Mouse (Mus musculus): ENCODE measurements around the gene Miga2.

Gene Miga2

GRCm38 (mm10) chr2:30363773-30364650 lies at the start of gene Miga2:
Gene Miga2, plus strand, starts transcription at chr2:30364233.
- POLR2A ChIA-PET, result interaction anchor here (0.5 to 3.9 kb wide), 85 partner anchors 8 to 621 kb away, joined by 3 to 21 read pairs (median 4); partner anchors contain the start of genes Crat (in 3 of the 4), Dolpp1 (in 3 of the 4), Ptpa (in 3 of the 4) and Endog (in 1 of the 4)
- CTCF ChIA-PET, result interaction anchor here (0.5 to 1.8 kb wide), 29 partner anchors 10 to 565 kb away, joined by 3 to 11 read pairs (median 4); partner anchors contain the start of genes Crat (in 1 of the 4), Dolpp1 (in 1 of the 4), Ier5l (in 1 of the 4) and Ptges (in 1 of the 4)

DNA sequence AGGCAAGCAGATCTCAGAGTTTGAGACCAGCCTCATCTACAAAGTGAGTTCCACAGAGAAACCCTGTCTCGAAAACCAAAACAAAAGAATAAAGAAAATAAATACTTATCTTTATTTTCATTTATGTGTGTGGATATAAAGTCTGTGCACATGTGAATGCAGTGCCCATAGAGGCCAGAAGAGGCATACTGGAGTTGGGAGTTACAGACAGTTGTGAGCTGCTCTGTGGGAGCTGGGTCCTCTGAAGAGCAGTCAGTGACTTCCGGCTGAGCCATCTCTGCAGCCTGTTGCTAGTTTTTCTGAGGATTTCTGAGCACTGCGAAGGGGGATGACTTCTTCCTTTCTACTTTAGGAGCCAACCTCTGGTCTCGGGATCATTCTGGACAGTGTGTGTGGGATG lies 47.9 kb upstream of the Miga2 start:
- POLR2A ChIA-PET, result interaction anchor here in 3 of 4 experiments (0.5 to 2.8 kb wide), 15 partner anchors 9 to 240 kb away, joined by 3 to 10 read pairs (median 3); partner anchors contain the start of genes Dolpp1 (in 1 of the 3) and Endog (in 1 of the 3)
- CTCF ChIA-PET, result interaction anchor here (0.5 to 1.3 kb wide), 12 partner anchors 11 to 274 kb away, joined by 3 to 7 read pairs (median 3); partner anchors contain the start of gene Miga2 (in 1 of the 4)

DNA sequence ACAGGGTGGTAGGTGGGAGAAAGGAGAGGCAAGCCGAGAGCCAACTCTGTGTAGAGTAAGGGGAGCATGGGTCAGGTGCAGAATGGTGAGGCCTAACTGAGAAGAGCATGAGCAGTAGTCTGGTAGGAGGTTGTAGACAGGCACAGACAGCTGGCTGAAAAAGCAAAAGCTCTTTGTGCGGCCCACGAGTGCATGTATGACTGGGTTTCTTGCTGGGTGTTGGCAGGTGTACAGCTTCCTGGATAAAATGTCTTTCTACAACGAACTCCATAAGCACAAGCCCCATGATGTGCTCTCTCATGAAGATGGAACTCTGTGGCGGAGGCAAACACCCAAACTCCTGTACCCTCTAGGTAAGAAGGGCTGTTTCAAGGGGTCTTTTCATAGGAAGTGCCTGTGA lies 47.1 kb upstream of the Miga2 start:
- POLR2A ChIA-PET, result interaction anchor here in 2 of 4 experiments (0.9 to 2.8 kb wide), 7 partner anchors 11 to 131 kb away, joined by 3 to 10 read pairs (median 4); partner anchors contain the start of gene Dolpp1 (in 1 of the 2)
- CTCF ChIA-PET, result no interaction called here

DNA sequence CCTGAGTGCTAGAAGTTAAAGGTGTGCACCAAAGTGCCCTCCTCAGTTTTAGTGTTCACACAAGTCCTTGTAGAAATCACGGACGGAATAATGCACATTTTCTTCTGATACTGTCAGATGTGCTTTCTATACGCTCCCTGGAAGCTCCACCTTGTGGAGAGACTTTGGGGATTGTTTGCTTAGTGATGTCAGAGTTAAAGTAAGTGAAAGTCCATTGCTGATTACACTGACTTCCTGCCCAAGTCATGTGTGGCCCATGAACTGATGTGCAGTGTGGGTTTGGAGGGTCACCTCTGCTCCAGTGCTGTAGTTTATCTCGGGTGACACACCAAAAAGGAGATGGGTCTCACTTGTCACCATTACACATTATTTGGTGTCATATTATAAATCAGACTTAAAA lies 44.8 kb upstream of the Miga2 start:
- ChIA-PET CTCF (no interaction called here), POLR2A (interaction anchor here in 1 of 4 experiments (0.7 to 1.2 kb wide), 2 partner anchors 23 to 196 kb away, joined by 3 to 4 read pairs; no protein-coding TSS in a partner anchor)

DNA sequence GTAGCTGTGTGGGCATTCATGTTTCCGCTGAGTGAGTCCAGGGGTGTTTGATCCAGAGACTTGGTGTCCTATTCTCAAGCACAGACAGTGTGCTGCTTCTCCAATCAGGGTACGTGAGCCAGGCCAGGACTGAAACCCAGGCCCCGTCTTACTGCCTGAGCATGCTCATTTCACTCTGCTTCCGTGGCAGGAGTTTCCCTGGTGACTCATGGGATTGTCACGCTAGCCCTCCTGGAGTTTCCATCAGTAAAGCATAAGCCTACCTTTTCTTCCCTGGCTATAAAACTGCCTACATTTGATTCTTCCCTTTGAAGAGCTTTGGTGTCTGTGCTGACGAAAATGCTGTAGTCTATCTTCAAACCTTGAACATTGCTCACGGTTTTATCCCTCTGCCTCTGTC lies 40.9 kb upstream of the Miga2 start:
- ChIA-PET CTCF (interaction anchor here in 1 of 4 experiments (0.6 kb wide), 1 partner anchor 576 kb away, joined by 3 read pairs; no protein-coding TSS in a partner anchor), POLR2A (interaction anchor here in 2 of 4 experiments (0.8 to 2.5 kb wide), 13 partner anchors 10 to 93 kb away, joined by 3 to 9 read pairs (median 4); partner anchors contain the start of genes Crat (in 1 of the 2), Dolpp1 (in 1 of the 2), Miga2 (in 1 of the 2) and Ptpa (in 1 of the 2))

DNA sequence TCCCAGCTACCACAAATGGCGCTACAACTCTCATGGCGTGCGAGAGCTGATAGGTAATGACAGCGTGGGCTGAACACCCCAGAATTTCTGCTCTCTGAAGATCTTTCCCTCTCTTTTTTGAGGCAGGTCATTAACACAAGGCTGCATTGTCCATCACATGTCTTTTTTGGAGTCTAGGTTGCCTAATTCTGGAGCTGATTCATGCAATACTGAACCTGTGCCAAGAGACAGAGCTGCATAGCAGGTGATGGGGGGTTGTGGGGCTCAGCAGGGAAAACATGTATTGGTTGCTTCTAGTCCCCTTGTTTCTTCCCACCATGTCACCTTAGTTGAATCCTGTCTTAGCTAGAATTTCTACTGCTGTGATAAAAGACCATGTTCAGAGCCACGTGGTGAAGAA lies 38.7 kb upstream of the Miga2 start:
- ChIA-PET CTCF (no interaction called here), POLR2A (interaction anchor here in 2 of 4 experiments (0.6 to 3.1 kb wide), 6 partner anchors 9 to 97 kb away, joined by 3 to 22 read pairs (median 6); no protein-coding TSS in a partner anchor)

GRCm38 (mm10) chr2:30327276-30327675 lies 36.8 kb upstream of the Miga2 start:
- ChIA-PET CTCF (interaction anchor here in 1 of 4 experiments (1.5 kb wide), 1 partner anchor 9 kb away, joined by 4 read pairs; no protein-coding TSS in a partner anchor), POLR2A (interaction anchor here in 2 of 4 experiments (0.7 to 3.1 kb wide), 18 partner anchors 8 to 192 kb away, joined by 3 to 22 read pairs (median 4); partner anchors contain the start of genes Miga2 (in 2 of the 2) and Endog (in 1 of the 2))

DNA sequence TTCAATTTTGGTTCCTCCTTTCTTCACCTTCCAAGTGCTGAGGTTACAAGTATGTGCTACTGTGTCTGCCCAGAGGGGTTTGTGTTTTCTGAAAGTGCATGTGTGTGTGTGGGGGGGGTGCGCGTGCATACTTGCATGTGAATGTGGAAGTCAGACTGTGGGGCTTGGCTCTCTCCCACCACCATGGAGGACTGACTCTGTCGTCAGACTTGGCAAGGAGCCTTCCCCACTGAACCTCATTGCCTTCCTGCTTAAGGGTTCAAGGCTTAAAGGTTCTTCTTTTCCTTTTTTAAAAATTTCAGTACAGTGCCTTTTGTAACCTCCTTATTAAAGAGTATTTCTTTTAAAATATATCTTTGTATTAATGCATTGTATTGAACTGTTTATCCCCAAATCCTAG lies 35.2 kb upstream of the Miga2 start:
- POLR2A ChIA-PET, result interaction anchor here in 2 of 4 experiments (0.6 to 2.6 kb wide), 7 partner anchors 15 to 255 kb away, joined by 3 to 9 read pairs (median 4); partner anchors contain the start of gene Miga2 (in 2 of the 2)
- CTCF ChIA-PET, result no interaction called here

DNA sequence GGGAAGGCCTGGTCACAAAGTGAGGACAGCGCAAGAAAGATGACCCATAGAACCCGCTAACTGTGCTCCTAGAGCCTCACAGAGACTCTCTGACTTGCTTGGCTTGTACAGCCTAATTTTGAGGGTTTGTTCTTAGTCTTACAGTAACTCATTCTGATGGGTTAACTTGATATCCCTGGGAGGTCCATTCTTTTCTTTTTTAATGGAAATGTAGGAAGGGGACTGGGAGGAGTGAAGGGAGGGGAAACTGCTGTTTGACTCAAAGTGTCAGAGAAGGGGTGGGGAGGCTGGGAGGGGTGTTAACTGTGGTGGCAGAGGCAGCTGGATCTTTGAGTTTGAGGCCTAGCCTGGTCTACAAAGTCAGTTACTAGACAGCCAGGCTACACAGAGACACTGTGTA lies 28.7 kb upstream of the Miga2 start:
- POLR2A ChIA-PET, result interaction anchor here (0.5 to 2.8 kb wide), 32 partner anchors 8 to 259 kb away, joined by 3 to 36 read pairs (median 6); partner anchors contain the start of genes Miga2 (in 2 of the 4), Endog (in 1 of the 4), Ier5l (in 1 of the 4) and Kyat1 (in 1 of the 4)
- CTCF ChIA-PET, result interaction anchor here in 2 of 4 experiments (0.9 to 1.4 kb wide), 5 partner anchors 15 to 633 kb away, joined by 3 to 4 read pairs (median 3); no protein-coding TSS in a partner anchor

DNA sequence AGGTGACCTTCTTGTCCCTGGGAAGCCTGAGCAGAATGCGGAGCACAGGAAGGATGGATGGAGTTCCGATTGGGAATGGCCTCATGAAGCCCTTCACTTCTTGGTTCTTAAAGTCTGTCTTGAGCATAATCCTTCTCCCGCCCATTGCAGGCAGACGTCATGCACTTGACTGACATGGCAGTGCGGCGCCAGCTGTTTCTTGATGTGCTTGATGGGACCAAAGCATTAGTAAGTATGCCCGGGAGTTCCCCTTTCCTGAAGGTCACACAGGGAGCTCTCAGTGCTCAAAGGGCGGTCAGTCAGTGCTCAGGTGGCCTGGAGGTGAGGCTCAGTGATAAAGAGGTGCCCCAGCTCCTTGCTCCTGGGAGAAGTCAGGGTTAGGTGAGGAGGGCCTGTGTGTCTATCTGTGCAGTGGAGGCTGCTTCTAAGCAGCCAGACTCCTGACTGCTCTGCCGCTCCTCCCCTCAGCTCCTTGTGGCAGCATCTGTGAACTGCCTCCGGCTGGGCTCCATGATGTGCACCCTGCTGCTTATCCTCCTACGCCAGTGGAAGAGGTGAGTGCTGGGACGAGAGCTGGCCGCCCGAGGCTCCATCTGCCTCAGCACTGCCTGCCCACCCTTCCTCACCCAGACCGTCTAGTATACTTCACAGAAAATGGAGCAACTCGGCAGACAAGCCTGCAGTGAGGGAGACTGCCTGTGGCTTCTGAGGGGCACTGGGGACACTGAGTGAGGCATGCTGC lies 27.7 kb upstream of the Miga2 start:
- ChIA-PET CTCF (interaction anchor here in 3 of 4 experiments (0.6 to 1.6 kb wide), 14 partner anchors 9 to 632 kb away, joined by 3 to 7 read pairs (median 4); partner anchors contain the start of genes Miga2 (in 1 of the 3) and Sh3glb2 (in 1 of the 3)), POLR2A (interaction anchor here (0.6 to 2.8 kb wide), 49 partner anchors 10 to 977 kb away, joined by 3 to 36 read pairs (median 4); partner anchors contain the start of genes Miga2 (in 2 of the 4), Spout1 (in 2 of the 4), Endog (in 1 of the 4) and Ier5l (in 1 of the 4))

GRCm38 (mm10) chr2:30337179-30337578 lies 26.9 kb upstream of the Miga2 start:
- POLR2A ChIA-PET, result interaction anchor here in 3 of 4 experiments (0.7 to 2.8 kb wide), 21 partner anchors 9 to 421 kb away, joined by 3 to 36 read pairs (median 6); partner anchors contain the start of genes Ier5l (in 1 of the 3), Lrrc8a (in 1 of the 3), Miga2 (in 1 of the 3) and Spout1 (in 1 of the 3)
- CTCF ChIA-PET, result interaction anchor here in 2 of 4 experiments (0.9 to 1.6 kb wide), 5 partner anchors 10 to 99 kb away, joined by 3 to 7 read pairs (median 4); partner anchors contain the start of genes Miga2 (in 1 of the 2) and Sh3glb2 (in 1 of the 2)

DNA sequence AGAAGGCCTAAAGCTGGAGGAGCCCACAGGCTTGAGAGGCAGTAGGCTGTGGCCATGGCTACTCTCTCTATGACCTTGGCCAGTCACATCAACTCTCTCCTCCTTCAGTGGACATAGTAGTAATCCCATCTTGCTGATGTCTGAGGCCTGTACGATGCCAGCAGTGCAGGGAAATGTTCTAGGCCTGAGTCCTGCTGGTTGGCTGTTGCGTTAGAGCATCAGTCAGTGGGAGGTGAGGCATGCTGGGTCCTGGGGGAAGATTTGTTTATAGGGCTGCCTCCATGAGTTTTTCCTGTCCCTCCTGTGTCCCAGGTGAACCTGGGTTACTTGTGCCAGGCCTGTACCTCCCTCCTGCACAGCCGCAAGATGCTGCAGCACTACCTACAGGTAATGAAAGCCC lies 22.0 kb upstream of the Miga2 start:
- ChIA-PET POLR2A (interaction anchor here in 2 of 4 experiments (0.7 to 2.3 kb wide), 4 partner anchors 15 to 33 kb away, joined by 3 to 15 read pairs (median 6); partner anchors contain the start of gene Miga2 (in 1 of the 2)), CTCF (interaction anchor here in 1 of 4 experiments (0.6 kb wide), 2 partner anchors 31 to 546 kb away, joined by 4 to 7 read pairs; no protein-coding TSS in a partner anchor)

DNA sequence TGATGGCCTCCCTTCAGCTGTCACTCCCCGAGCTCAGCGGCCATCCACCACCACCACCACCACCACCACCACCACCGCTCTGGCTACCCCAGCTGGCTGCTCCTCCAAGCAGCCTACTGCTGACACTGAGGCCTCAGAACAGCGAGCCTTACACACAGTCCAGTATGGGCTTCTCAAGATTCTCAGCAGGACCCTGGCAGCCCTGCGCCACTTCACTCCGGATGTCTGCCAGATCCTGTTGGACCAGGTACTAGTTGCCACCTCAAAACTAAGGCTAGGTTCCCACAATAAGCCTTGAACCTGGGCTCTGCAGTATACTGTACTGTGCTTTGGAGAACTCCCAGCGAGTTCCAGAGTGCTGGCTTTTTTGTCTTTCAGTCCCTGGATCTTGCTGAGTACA lies 21.5 kb upstream of the Miga2 start:
- ChIA-PET CTCF (interaction anchor here in 1 of 4 experiments (0.6 kb wide), 1 partner anchor 12 kb away, joined by 9 read pairs; no protein-coding TSS in a partner anchor), POLR2A (interaction anchor here (0.5 to 2.3 kb wide), 9 partner anchors 13 to 48 kb away, joined by 3 to 15 read pairs (median 4); partner anchors contain the start of gene Miga2 (in 1 of the 4))

DNA sequence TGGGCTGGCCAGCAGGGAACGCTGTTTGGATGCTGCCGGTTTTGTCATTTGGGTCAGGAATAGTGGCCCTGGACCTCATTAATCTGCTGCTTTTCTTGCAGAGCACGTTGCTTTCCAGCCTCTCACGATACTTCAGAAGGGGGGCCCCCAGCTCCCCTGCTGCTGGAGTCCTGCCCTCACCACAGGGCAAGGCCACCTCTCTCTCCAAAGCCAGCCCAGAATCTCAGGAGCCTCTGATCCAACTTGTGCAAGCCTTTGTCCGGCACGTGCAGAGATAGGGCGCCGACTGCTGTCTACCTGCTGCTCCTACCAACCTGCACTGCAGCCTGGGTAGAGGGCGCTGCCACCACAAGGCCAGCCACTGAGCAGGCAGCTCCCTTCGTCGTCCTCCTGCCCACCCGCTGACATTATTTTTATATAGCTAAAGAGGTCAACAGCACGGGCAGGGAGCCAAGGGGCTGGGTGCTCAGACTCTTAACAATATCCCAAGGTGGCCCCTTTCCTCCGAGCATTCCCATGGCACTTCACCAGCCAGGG lies 20.4 kb upstream of the Miga2 start:
- ChIA-PET POLR2A (interaction anchor here in 2 of 4 experiments (0.6 to 2.3 kb wide), 12 partner anchors 8 to 270 kb away, joined by 3 to 15 read pairs (median 4); partner anchors contain the start of gene Miga2 (in 2 of the 2)), CTCF (interaction anchor here in 2 of 4 experiments (0.6 to 1.0 kb wide), 3 partner anchors 20 to 263 kb away, joined by 3 to 5 read pairs (median 3); partner anchors contain the start of gene Miga2 (in 1 of the 2))

- CTCF ChIA-PET, result interaction anchor here in 2 of 4 experiments (0.8 to 1.3 kb wide), 4 partner anchors 9 to 143 kb away, joined by 3 to 4 read pairs (median 3); partner anchors contain the start of gene Miga2 (in 1 of the 2)
- POLR2A ChIA-PET, result interaction anchor here (0.7 to 5.6 kb wide), 17 partner anchors 9 to 210 kb away, joined by 3 to 36 read pairs (median 3); partner anchors contain the start of genes Miga2 (in 2 of the 4) and Kyat1 (in 1 of the 4)
Measured at GRCm38 (mm10) chr2:30345971-30346676, 17.9 kb upstream of the Miga2 start.

GRCm38 (mm10) chr2:30349196-30349595 lies 14.8 kb upstream of the Miga2 start:
- CTCF ChIA-PET, result no interaction called here
- POLR2A ChIA-PET, result interaction anchor here in 1 of 4 experiments (0.9 to 5.6 kb wide), 5 partner anchors 10 to 38 kb away, joined by 3 to 36 read pairs (median 4); partner anchors contain the start of gene Miga2

All from embryonic stem cell, embryonic (primary cell).